Mouse (Mus musculus) cerebellum, adult (tissue): Measurements from ENCODE around the gene Ckap5.
A peak's percentile ranks its signal among the peaks of the same experiment; 100 is the strongest.
"Not testable (repeated sequence)": the region's sequence is repeated elsewhere in the genome, so short reads cannot be mapped to it uniquely, and the experiment has no call there.

ENCODE experiments used
- ATAC-seq: cut with Nextera tagmentation; 2 replicates; pipeline ENCODE4 v1.9.2; 2017; ENCODE audit warnings: mild to moderate bottlenecking, moderate library complexity, mixed read lengths; ENCODE audit not compliant: insufficient number of reproducible peaks, low FRiP score, low TSS enrichment

The Ckap5 gene

GRCm38 (mm10) chr2:91526294-91527146 is at the start of gene Ckap5:
Gene Ckap5, plus strand, starts transcription at chr2:91526762.
- ATAC-seq, result peak; percentile 100

GRCm38 (mm10) chr2:91476841-91477240 is 49.7 kb upstream of the Ckap5 start:
- no peak for ATAC-seq

- peak; percentile 45; the same call in 1 of the 2 replicates for ATAC-seq
These were observed 46.2 kb upstream of the Ckap5 start for GRCm38 (mm10) chr2:91480399-91480801.

GRCm38 (mm10) chr2:91480805-91481514 is 45.6 kb upstream of the Ckap5 start:
- ATAC-seq, result peak; percentile 65; the same call in 1 of the 2 replicates

GRCm38 (mm10) chr2:91484698-91485097 is 41.9 kb upstream of the Ckap5 start:
- ATAC-seq, result no peak

- no peak for ATAC-seq
These were observed 41.3 kb upstream of the Ckap5 start for GRCm38 (mm10) chr2:91485256-91485655.

- not testable (repeated sequence) for ATAC-seq
These were observed 39.3 kb upstream of the Ckap5 start for GRCm38 (mm10) chr2:91487295-91487694.

- ATAC-seq, result peak; percentile 89
These were observed 34.4 kb upstream of the Ckap5 start for GRCm38 (mm10) chr2:91492071-91492635.

- ATAC-seq, result peak; percentile 60
These were observed 32.6 kb upstream of the Ckap5 start for GRCm38 (mm10) chr2:91493981-91494380.

GRCm38 (mm10) chr2:91498093-91498719 is 28.4 kb upstream of the Ckap5 start:
- ATAC-seq, result no peak

GRCm38 (mm10) chr2:91508076-91508475 is 18.5 kb upstream of the Ckap5 start:
- ATAC-seq, result no peak

GRCm38 (mm10) chr2:91517186-91517585 is 9.4 kb upstream of the Ckap5 start:
- no peak for ATAC-seq

GRCm38 (mm10) chr2:91527147-91527486 is 555 bp downstream of the Ckap5 start:
- ATAC-seq, result 0 out of 2 replicates have a peak, but pooled peaks have one; percentile 53

- ATAC-seq, result peak; percentile 95
These were observed 11.1 kb downstream of the Ckap5 start for GRCm38 (mm10) chr2:91537588-91538205.

- no peak for ATAC-seq
These were observed 41.6 kb downstream of the Ckap5 start for GRCm38 (mm10) chr2:91568125-91568524.

- ATAC-seq, result no peak
These were observed 54.3 kb downstream of the Ckap5 start for GRCm38 (mm10) chr2:91580894-91581293.

- no peak for ATAC-seq
These were observed 59.7 kb downstream of the Ckap5 start for GRCm38 (mm10) chr2:91586242-91586641.

GRCm38 (mm10) chr2:91600475-91600874 is 73.9 kb downstream of the Ckap5 start:
- no peak for ATAC-seq

GRCm38 (mm10) chr2:91602389-91602788 is 75.8 kb downstream of the Ckap5 start:
- no peak for ATAC-seq

- ATAC-seq, result not testable (repeated sequence)
These were observed 82.8 kb downstream of the Ckap5 start for GRCm38 (mm10) chr2:91609370-91609769.
